Mouse (Mus musculus) forebrain, embryonic 15.5 days (tissue): ENCODE data around the gene Anks1. TPM values are rescaled to one million over a fixed set of nuclear protein-coding genes. Genes with fewer than 3 reads are reported as not detected.
A peak's percentile ranks its signal among the peaks of the same experiment; 100 is the strongest.
"Not testable (repeated sequence)": the region's sequence is repeated elsewhere in the genome, so short reads cannot be mapped to it uniquely, and the experiment has no call there.

Experiments used
- ATAC-seq: fragments of 200-750 bp; cut with Nextera tagmentation; replicated peaks from 2 replicates; pipeline ENCODE4 v1.8.0; 2017; ENCODE audit warnings: mild to moderate bottlenecking, moderate TSS enrichment, moderate library complexity
- H3K27ac ChIP-seq: fragments of 300-500 bp; sonication (generic); replicated peaks from 2 replicates; pipeline ENCODE4 v1.5.1; 2015; ENCODE audit warnings: mild to moderate bottlenecking, inconsistent platforms
- H3K27me3 ChIP-seq: fragments of 300-500 bp; sonication (generic); 2 replicates; pipeline ENCODE4 v1.6.1; 2015; ENCODE audit warnings: inconsistent platforms
- H3K36me3 ChIP-seq: fragments of 300-500 bp; sonication (generic); 2 replicates; pipeline ENCODE4 v1.6.1; 2015; ENCODE audit warnings: mild to moderate bottlenecking, inconsistent platforms
- H3K4me1 ChIP-seq: fragments of 300-500 bp; sonication (generic); 2 replicates; pipeline ENCODE4 v1.6.1; 2015; ENCODE audit warnings: inconsistent platforms
- H3K4me2 ChIP-seq: fragments of 300-500 bp; sonication (generic); replicated peaks from 2 replicates; pipeline ENCODE4 v1.6.1; 2015; ENCODE audit warnings: mild to moderate bottlenecking, inconsistent platforms
- H3K4me3 ChIP-seq: fragments of 300-500 bp; sonication (generic); 2 replicates; pipeline ENCODE4 v1.5.1; 2015; ENCODE audit warnings: mild to moderate bottlenecking, inconsistent platforms
- H3K9ac ChIP-seq: fragments of 300-500 bp; sonication (generic); replicated peaks from 2 replicates; pipeline ENCODE4 v1.6.1; 2015; ENCODE audit warnings: mild to moderate bottlenecking, inconsistent platforms
- H3K9me3 ChIP-seq: fragments of 300-500 bp; sonication (generic); 2 replicates; pipeline ENCODE4 v1.6.1; 2016; ENCODE audit warnings: inconsistent platforms
- WGBS: fragments of 180-500 bp; shearing (Covaris S2); methylation state at CpG from one replicate; pipeline ENCODE4 v1.1.7; 2015; ENCODE audit warnings: mixed read lengths; 5-methylcytosine and 5-hydroxymethylcytosine counted together
- polyA plus RNA-seq: library from polyadenylated mRNA; unstranded; fragments of >200 nt; fragmentation: Nextera tagmentation; extraction: Ambion mirVana; gene quantifications from 2 replicates; pipeline ENCODE4 v1.2.1, GENCODE M21; 2015

The Anks1 gene
- polyA plus RNA-seq, 1 experiment from 2014 or later, result 35.3 TPM

DNA sequence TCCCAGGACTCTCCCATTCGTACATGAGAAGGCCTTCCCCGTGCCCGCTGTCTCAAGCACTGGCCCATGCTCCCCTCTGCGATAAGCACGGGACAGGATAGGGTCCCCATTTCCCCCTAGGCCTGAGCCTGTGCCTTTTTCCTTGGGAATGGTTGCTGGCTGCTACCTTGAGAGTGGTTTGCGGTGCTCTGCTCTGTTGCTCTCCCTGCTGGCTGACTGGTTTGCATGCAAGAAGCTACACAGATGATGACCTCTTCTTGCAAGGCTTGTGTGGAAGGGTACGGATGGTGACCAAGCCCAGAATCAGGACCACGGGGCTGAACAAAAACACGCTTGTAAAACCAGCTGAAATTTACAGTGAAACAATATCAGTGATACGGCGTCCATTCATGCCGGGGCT lies 75.3 kb downstream of the Anks1 start:
- Histone ChIP-seq H3K4me1 (no peaks in the 10 kb centered on the region), H3K4me2 (no peak overlapping the region), H3K27me3 (no peaks in the 10 kb centered on the region), H3K9ac (no peak overlapping the region), H3K4me3 (no peak overlapping the region), H3K9me3 (no peaks in the 10 kb centered on the region), H3K27ac (no peak overlapping the region), H3K36me3 (peaks cover 11% of the 10 kb centered on the region; the same call in 1 of the 2 replicates)
- no peak for ATAC-seq
- WGBS, result 92% methylated on average over 12 of the region's 12 CpGs

DNA sequence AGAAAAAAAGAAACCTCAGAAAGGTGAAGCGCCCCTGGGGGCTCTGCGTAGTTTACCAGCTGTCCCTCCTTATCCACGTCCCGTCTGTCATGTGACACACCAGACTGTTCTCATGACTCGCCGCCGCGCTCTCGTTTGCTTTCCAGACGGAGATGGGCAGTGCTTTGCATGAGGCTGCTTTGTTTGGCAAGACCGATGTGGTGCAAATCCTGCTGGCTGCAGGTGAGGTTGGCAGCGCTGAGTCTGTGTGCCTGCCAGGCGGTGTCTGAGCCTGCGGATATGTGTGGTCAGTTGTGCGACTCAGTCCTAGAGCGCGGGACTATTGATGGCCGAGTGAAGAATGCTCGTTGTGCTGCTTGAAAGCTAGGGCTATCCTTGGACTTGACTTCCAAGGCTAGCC lies 77.0 kb downstream of the Anks1 start:
- no peak for ATAC-seq
- no peaks in the 10 kb centered on the region for H3K9me3 ChIP-seq
- no peak overlapping the region for H3K27ac ChIP-seq
- H3K9ac ChIP-seq, result no peak overlapping the region
- 92% methylated on average over 19 of the region's 19 CpGs for WGBS
- H3K27me3 ChIP-seq, result no peaks in the 10 kb centered on the region
- no peak overlapping the region for H3K4me2 ChIP-seq
- peaks cover 11% of the 10 kb centered on the region; the same call in 1 of the 2 replicates for H3K36me3 ChIP-seq
- H3K4me1 ChIP-seq, result no peaks in the 10 kb centered on the region
- H3K4me3 ChIP-seq, result no peak overlapping the region

DNA sequence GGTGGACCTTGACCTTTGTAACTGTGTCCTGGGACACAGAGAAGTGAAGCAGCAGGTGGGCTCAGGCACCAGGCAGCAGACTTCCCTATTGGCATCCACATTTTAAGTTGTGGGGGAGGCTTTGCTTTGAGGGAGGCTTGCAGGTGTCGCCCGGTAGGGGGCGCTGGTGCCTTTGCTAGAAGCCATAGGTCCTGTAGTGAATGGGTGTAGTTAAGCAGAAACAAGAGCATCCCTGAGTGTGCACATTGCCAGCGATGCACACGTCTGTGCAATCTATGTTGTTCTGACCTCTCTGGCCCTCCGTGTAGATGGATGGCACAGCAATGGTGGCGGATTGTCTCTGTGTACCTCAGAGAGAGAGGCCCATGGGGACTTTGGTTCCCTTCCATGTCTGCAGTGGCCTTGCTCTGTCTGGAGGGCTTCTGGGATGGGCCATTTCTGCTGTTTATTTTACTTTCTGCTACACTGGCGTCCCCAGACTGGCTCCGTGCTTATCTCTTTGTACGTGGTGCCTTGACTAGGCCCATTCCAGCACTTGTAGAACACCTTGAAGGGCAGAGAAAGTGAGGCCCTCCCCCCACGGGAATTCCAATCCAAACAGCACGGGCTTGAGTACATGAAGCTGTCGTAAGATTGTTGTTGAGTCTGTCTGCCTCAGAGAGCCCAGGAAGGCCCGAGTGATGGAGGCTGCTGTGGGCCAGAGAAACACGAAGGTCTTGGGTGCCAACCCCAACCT lies 80.9 kb downstream of the Anks1 start:
- H3K4me3 ChIP-seq, result no peak overlapping the region
- 49% methylated on average over 15 of the region's 15 CpGs for WGBS
- H3K27me3 ChIP-seq, result no peaks in the 10 kb centered on the region
- H3K36me3 ChIP-seq, result peaks cover 11% of the 10 kb centered on the region
- H3K4me1 ChIP-seq, result no peaks in the 10 kb centered on the region
- ATAC-seq, result peak; percentile 67
- no peaks in the 10 kb centered on the region for H3K9me3 ChIP-seq
- no peak overlapping the region for H3K9ac ChIP-seq
- H3K4me2 ChIP-seq, result no peak overlapping the region
- no peak overlapping the region for H3K27ac ChIP-seq

DNA sequence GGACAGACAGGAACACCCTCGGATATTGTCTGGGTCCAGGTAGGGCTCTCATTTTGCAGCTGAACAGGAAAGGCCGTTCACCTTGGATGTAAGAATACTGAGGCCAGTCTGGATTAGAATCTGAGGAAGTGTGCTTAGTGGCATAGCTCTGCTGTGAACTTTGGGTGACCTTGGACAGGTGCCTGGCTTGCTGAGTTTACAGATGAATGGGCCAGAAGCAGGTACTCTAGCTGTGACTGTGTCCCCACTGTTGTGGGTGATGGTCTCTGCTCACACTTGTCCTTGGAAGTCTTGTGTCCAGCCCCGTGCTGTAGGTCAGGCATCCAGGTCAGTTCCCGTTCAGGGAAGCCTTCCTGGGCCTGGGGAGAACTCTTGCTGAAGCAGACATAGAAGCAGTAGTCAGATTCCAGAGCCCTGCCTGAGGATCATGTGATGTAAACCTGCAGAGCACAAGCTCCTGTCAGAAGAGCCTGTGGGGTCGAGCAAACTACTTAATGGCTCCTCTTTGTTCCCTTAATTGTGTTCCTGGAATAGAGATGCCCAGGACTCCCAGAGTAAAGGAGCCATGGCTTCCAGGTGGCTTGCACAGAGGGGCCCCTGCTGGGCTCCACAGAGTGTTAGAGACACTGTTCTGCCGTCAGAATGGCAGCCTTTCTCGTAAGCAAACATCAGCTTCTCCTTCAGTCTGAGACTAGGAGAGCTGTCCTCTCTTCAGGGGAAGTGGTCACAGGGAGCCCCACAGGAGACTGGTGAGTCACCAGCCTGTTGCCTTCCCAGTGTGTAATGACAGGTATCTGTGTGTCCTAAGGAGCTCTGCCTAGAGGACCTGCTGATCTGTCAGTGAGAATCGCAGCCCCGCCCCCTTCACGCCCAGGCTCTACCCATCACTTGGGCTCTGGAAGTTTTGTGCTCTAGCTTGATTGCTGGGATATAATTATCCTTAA lies 85.2 kb downstream of the Anks1 start:
- Histone ChIP-seq H3K9me3 (no peaks in the 10 kb centered on the region), H3K36me3 (peaks cover 21% of the 10 kb centered on the region), H3K27ac (no peak overlapping the region), H3K9ac (no peak overlapping the region), H3K4me1 (no peaks in the 10 kb centered on the region), H3K4me2 (no peak overlapping the region), H3K27me3 (no peaks in the 10 kb centered on the region), H3K4me3 (no peak overlapping the region)
- 54% methylated on average over 10 of the region's 10 CpGs for WGBS
- ATAC-seq, result no peak

DNA sequence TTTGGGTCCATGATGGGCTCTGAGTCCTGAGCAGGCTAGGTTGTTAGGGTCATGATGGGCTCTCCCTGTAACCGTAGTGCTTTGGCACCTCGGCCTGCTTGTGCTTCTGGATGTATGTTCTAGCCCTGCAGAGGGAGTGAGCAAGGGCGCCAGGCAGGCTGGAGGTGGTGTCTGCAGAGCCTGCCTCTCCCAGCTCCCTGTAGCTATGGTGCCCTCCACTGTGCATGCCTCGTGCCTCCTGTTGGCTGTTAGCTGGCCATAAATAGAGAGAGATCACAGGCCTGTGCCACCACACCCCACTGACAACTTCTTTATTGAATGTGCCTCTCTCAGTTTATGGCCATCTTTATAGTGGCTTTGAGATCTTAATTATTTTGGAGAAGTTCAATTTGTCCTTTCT lies 87.2 kb downstream of the Anks1 start:
- H3K9ac ChIP-seq, result no peak overlapping the region
- no peaks in the 10 kb centered on the region for H3K27me3 ChIP-seq
- H3K9me3 ChIP-seq, result no peaks in the 10 kb centered on the region
- H3K4me3 ChIP-seq, result no peak overlapping the region
- WGBS, result 94% methylated on average over 4 of the region's 4 CpGs
- H3K4me1 ChIP-seq, result 0 out of 2 replicates have a peak, but pooled peaks cover 5% of the 10 kb centered on the region
- no peak overlapping the region for H3K27ac ChIP-seq
- peaks cover 21% of the 10 kb centered on the region for H3K36me3 ChIP-seq
- H3K4me2 ChIP-seq, result no peak overlapping the region
- ATAC-seq, result no peak

DNA sequence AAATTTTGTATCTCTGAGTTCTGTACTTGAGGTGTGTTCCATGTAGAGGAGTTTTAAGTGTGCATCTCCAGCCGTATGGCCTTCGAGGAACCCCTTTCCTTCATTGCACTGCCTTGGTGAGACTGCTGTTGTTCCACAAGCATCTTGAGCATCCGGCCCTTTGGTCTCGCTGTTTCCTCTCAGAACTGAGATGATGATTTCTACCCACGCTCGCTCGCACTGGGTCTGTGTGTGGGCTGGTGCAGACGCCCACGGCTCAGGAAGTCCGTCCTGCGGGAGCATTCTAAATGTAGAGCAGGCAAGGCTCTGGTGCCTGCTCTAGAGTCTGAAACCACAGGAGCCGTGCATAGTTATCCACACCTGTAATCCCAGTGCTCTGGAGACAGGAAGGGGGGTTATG lies 88.1 kb downstream of the Anks1 start:
- 0 out of 2 replicates have a peak, but pooled peaks cover 6% of the 10 kb centered on the region for H3K4me1 ChIP-seq
- ATAC-seq, result no peak
- H3K36me3 ChIP-seq, result peaks cover 21% of the 10 kb centered on the region
- no peak overlapping the region for H3K4me2 ChIP-seq
- H3K27ac ChIP-seq, result no peak overlapping the region
- 89% methylated on average over 12 of the region's 12 CpGs for WGBS
- H3K9me3 ChIP-seq, result no peaks in the 10 kb centered on the region
- H3K4me3 ChIP-seq, result no peak overlapping the region
- no peaks in the 10 kb centered on the region for H3K27me3 ChIP-seq
- no peak overlapping the region for H3K9ac ChIP-seq

DNA sequence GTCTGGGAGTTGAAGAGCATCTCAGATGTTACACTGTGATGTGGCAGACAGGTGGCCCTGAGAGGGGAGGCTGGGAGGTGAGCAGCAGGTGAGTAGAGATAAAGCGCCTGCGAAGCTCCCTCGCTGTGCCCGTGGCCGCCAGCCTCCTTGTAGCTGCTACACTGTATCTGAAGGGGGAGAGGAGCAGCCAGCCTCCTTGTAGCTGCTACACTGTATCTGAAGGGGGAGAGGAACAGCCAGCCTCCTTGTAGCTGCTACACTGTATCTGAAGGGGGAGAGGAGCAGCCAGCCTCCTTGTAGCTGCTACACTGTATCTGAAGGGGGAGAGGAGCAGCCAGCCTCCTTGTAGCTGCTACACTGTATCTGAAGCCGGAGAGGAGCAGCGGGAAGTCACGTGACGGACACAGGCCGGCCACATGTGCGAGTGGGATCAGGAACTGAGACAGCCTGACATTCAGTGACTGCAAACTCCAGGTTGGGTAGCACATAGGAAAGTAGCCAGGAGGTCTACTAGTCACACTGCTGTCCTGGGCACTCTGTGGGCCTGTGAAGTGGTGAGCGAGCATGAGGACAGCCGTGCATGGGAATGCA lies 90.7 kb downstream of the Anks1 start:
- H3K27ac ChIP-seq, result not testable (repeated sequence)

DNA sequence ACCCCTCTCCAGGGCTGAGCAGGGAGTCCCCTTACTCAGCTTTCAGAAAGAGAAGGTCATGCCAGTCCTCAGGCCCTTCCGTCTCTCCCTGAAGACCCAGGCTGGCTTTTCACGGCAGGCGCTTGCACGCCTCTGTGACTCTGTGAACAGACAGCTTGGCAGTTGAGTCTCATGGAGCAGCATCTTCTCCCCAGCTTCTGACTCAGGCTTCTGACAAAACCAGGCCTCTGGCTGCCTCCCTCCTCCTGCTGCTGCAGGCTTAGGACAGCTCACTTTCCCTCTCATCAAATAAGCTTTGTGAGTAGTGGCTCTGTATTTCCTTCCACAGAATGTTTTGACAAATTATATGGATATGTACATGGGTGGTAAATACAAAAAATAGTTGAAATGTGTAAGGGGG lies 91.3 kb downstream of the Anks1 start:
- Histone ChIP-seq H3K27me3 (no peaks in the 10 kb centered on the region), H3K9me3 (no peaks in the 10 kb centered on the region), H3K4me1 (peaks cover 10% of the 10 kb centered on the region), H3K27ac (0 out of 2 replicates have a peak overlapping the region, but pooled peaks have one; percentile 13), H3K36me3 (peaks cover 19% of the 10 kb centered on the region), H3K9ac (no peak overlapping the region), H3K4me3 (no peak overlapping the region), H3K4me2 (no peak overlapping the region)
- ATAC-seq, result no peak
- WGBS, result 58% methylated on average over 4 of the region's 4 CpGs

More for the DNA sequence above, 90.7 kb downstream of the Anks1 start:
- peaks cover 21% of the 10 kb centered on the region for H3K36me3 ChIP-seq
- 86% methylated on average over 13 of the region's 13 CpGs for WGBS
- not testable (repeated sequence) for ATAC-seq, H3K4me1 ChIP-seq, H3K4me2 ChIP-seq, H3K9ac ChIP-seq, H3K27me3 ChIP-seq, H3K4me3 ChIP-seq, H3K9me3 ChIP-seq

DNA sequence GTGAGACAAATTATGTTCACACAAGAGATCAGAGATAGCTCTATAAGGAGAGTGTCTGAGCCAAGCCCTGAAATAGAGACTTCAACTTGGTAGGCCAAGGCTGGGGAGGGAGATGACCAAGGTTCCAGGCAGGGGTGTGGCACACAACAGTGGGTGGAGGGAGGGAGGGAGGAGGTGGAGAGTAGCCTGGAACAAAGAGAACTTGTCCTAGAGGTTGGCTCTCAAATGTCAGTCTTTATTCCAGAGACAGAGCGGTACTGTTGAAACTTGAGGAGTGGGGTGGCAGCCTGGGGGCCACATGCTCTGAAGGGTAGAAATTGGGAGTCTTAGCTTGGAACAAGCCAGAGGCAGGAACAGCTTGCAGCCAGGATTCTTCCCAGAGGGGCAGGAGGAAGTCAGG lies 91.7 kb downstream of the Anks1 start:
- no peaks in the 10 kb centered on the region for H3K9me3 ChIP-seq
- no peak overlapping the region for H3K4me3 ChIP-seq
- H3K27me3 ChIP-seq, result no peaks in the 10 kb centered on the region
- no peak overlapping the region for H3K9ac ChIP-seq
- no peak overlapping the region for H3K4me2 ChIP-seq
- H3K36me3 ChIP-seq, result peaks cover 14% of the 10 kb centered on the region
- H3K4me1 ChIP-seq, result peaks cover 15% of the 10 kb centered on the region
- no peak overlapping the region for H3K27ac ChIP-seq
- WGBS, result 37% methylated on average over 1 of the region's 1 CpGs
- ATAC-seq, result no peak

DNA sequence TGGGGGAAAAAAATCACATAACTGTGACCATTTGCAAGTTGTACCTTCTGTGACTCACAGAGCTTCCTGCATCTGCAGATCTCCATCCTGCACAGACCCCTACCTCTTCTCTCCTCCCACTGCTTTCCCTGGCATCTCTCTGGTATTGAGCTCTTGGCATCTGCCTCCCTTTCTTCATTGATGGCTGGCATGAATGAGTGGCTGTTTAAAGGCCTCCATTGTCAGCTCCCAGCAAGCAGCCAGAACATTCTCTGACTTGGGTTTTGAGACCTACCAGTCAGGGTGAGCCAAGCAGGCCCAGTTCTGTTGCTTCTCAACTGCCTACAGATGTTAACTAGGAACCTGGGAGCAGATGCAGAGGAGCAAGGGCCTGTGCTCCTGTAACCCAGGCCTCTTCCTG lies 96.3 kb downstream of the Anks1 start:
- no peak overlapping the region for H3K9ac ChIP-seq
- H3K36me3 ChIP-seq, result peaks cover 4% of the 10 kb centered on the region; the same call in 1 of the 2 replicates
- H3K27me3 ChIP-seq, result no peaks in the 10 kb centered on the region
- no peak for ATAC-seq
- peak overlapping the region; percentile 34; the same call in 1 of the 2 replicates for H3K27ac ChIP-seq
- H3K9me3 ChIP-seq, result no peaks in the 10 kb centered on the region
- H3K4me1 ChIP-seq, result peaks cover 46% of the 10 kb centered on the region
- H3K4me2 ChIP-seq, result no peak overlapping the region
- no peak overlapping the region for H3K4me3 ChIP-seq

DNA sequence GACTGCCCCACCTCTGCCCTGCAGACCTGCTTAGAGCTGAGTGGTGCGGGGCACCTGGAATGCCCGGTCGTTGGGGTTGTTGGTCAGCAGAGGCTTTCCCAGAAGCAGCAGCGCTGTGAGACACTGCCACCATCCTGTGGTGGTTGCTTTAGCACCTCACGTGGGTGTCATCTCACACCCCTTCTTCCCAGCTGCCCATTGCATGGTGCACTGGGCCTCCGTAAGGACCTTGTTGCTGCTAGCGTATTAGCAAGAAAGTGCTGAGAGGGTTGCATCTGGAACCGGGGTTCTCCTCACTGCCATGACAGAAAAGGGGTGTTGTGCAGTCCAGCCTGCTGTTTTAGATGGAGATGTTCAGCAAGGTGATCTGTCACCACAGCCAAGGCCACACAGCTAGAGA lies 97.1 kb downstream of the Anks1 start:
- no peak overlapping the region for H3K9ac ChIP-seq
- H3K4me2 ChIP-seq, result no peak overlapping the region
- peaks cover 42% of the 10 kb centered on the region for H3K4me1 ChIP-seq
- H3K4me3 ChIP-seq, result no peak overlapping the region
- H3K27me3 ChIP-seq, result no peaks in the 10 kb centered on the region
- 89% methylated on average over 8 of the region's 8 CpGs for WGBS
- ATAC-seq, result no peak
- H3K9me3 ChIP-seq, result no peaks in the 10 kb centered on the region
- H3K27ac ChIP-seq, result peak overlapping the region; percentile 39; the same call in 1 of the 2 replicates
- H3K36me3 ChIP-seq, result peaks cover 4% of the 10 kb centered on the region; the same call in 1 of the 2 replicates

DNA sequence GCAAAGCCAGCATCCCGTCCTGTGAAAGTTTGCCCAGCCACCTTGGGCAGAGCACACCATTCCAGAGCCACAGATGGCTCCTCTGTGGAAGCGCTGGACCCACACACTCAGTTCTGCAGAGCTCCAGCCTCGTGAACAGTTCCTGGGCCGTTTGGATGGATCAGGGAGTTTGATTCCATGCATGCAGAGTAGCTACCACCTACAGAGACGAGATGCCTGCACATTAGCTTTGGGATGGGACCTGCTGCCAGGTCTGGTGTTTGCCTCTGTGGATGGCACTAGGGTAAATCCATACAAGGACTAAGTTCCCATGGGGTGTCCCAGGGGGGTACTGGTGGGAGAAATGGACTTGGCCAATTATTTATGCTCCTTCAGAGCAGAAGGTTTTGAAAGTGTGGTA lies 97.5 kb downstream of the Anks1 start:
- Histone ChIP-seq H3K9ac (no peak overlapping the region), H3K27ac (peak overlapping the region; percentile 39; the same call in 1 of the 2 replicates), H3K9me3 (no peaks in the 10 kb centered on the region), H3K36me3 (peaks cover 4% of the 10 kb centered on the region; the same call in 1 of the 2 replicates), H3K4me3 (no peak overlapping the region), H3K4me2 (no peak overlapping the region), H3K27me3 (no peaks in the 10 kb centered on the region), H3K4me1 (peaks cover 40% of the 10 kb centered on the region)
- WGBS, result 58% methylated on average over 5 of the region's 5 CpGs
- no peak for ATAC-seq
